Mouse (Mus musculus): ENCODE measurements around the gene Aasdh. TPM values are rescaled to one million over a fixed set of nuclear protein-coding genes. Genes with fewer than 3 reads are reported as not detected.

Gene Aasdh
- total RNA-seq, 2 experiments from 2014 or later = 25.5 to 27.0 TPM

GRCm38 (mm10) chr5:76843851-76844419, 61.4 kb downstream of the Aasdh start:
- intact Hi-C loops (cut with DNase I) = loop anchor here (5.0 to 10.0 kb wide), 2 partner anchors 79 to 257 kb away; partner anchors contain the start of gene Cep135
- DNase-seq = no peak

DNA sequence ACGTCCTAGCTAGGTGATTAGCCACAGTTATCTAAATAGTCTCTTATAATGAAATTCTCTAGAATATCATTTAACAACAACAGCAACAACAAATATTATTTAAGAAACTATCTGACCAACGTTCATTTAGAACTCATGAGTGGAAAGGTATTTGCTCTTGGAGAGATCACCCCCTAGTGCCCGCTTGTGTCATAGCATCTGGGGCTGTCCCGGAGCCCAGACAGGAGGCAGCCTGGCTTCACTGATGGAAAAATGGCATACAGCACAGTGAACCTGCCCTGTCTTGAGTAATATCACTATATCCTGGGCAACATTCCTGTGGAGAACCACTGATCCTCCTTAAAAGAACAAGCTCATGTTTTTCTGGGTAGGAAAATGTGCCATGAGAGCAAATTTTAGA, 61.9 kb downstream of the Aasdh start:
- peak; percentile 77 for DNase-seq
- intact Hi-C loops (cut with DNase I) = loop anchor here (5.0 to 10.0 kb wide), 2 partner anchors 79 to 256 kb away; partner anchors contain the start of gene Cep135

DNA sequence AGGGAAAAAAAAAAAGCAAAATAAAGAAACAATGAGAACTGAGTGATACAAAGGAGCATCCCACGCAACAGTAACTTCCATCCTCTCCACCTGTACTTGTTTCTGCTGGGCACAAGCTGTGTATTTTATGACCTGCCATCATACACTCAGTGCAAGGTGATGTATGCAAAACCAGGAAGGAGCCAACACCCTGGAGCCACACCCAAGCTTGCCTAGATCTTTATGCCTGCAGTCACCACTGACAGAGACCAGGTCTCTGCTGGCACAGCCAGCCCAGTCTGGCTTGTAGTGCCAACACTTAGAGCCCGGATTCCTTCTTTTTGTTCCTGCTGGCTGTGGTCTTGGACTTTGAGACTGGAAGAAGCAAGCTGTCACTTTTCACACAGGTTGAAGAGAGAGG, 63.5 kb downstream of the Aasdh start:
- DNase-seq = no peak

GRCm38 (mm10) chr5:76839786-76840185, 65.5 kb downstream of the Aasdh start:
- intact Hi-C loops (cut with DNase I) = loop anchor here (5.0 to 10.0 kb wide), 2 partner anchors 75 to 252 kb away; partner anchors contain the start of gene Cep135
- no peak for DNase-seq

More for the DNA sequence above, 63.5 kb downstream of the Aasdh start:
- intact Hi-C loops (cut with DNase I) = loop anchor here (5.0 to 10.0 kb wide), 2 partner anchors 77 to 255 kb away; partner anchors contain the start of gene Cep135

- intact Hi-C loops (cut with DNase I) = no loop called here
- no peak for DNase-seq
These were observed 68.3 kb downstream of the Aasdh start for GRCm38 (mm10) chr5:76837018-76837417.

- no peak for DNase-seq
- intact Hi-C loops (cut with DNase I) = no loop called here
These were observed 72.6 kb downstream of the Aasdh start for GRCm38 (mm10) chr5:76832529-76833210.

GRCm38 (mm10) chr5:76828527-76829240, 76.6 kb downstream of the Aasdh start:
- intact Hi-C loops (cut with DNase I) = no loop called here

More at GRCm38 (mm10) chr5:76828527-76829240, 76.6 kb downstream of the Aasdh start:
- peak; percentile 42 for DNase-seq

Other genes with a start within 250 kb of the Aasdh start
- gene C530008M17Rik, start 249.0 kb downstream of the Aasdh start, total RNA-seq (2021) = 100 to 1,000 TPM; 282 to 293 TPM
- gene Paics, start 45.8 kb upstream of the Aasdh start, total RNA-seq (2021) = 100 to 1,000 TPM; 109 to 118 TPM
- 10 to 100 TPM; 19.8 to 22.0 TPM for gene Ppat, start 46.1 kb upstream of the Aasdh start, total RNA-seq (2021)
- gene Srp72, start 69.2 kb upstream of the Aasdh start, total RNA-seq (2021) = 100 to 1,000 TPM; 121 to 134 TPM
- gene Arl9, start 98.5 kb upstream of the Aasdh start, total RNA-seq (2021) = under 1 TPM in 1 of 2 experiments, not detected in 1; 0.88 TPM
- gene Thegl, start 110.5 kb upstream of the Aasdh start, total RNA-seq (2021) = 1 to 10 TPM; 2.7 to 3.3 TPM
- gene Hopx, start 209.6 kb upstream of the Aasdh start, total RNA-seq (2021) = 10 to 100 TPM; 11.1 to 13.7 TPM

Measured in left cerebral cortex, postnatal 4 days (tissue).